Mouse (Mus musculus) forebrain, embryonic 13.5 days (tissue): ENCODE data around the gene Myh10. TPM values are rescaled to one million over a fixed set of nuclear protein-coding genes. Genes with fewer than 3 reads are reported as not detected.

Source experiments
- ATAC-seq: fragments of 200-750 bp; cut with Nextera tagmentation; 2 replicates; pipeline ENCODE4 v1.8.0; 2017
- H3K27ac ChIP-seq: fragments of 300-500 bp; sonication (generic); 2 replicates; pipeline ENCODE4 v1.5.1; 2015; ENCODE audit warnings: inconsistent platforms, mild to moderate bottlenecking, moderate library complexity
- H3K27me3 ChIP-seq: fragments of 300-500 bp; sonication (generic); 2 replicates; pipeline ENCODE4 v1.6.1; 2015; ENCODE audit warnings: mild to moderate bottlenecking, inconsistent platforms
- H3K36me3 ChIP-seq: fragments of 300-500 bp; sonication (generic); 2 replicates; pipeline ENCODE4 v1.6.1; 2015; ENCODE audit warnings: mild to moderate bottlenecking, inconsistent platforms; ENCODE audit not compliant: poor library complexity, severe bottlenecking
- H3K4me1 ChIP-seq: fragments of 300-500 bp; sonication (generic); 2 replicates; pipeline ENCODE4 v1.6.1; 2015; ENCODE audit warnings: inconsistent platforms
- H3K4me2 ChIP-seq: fragments of 300-500 bp; sonication (generic); 2 replicates; pipeline ENCODE4 v1.6.1; 2015; ENCODE audit warnings: inconsistent platforms, mild to moderate bottlenecking, moderate library complexity
- H3K4me3 ChIP-seq: fragments of 300-500 bp; sonication (generic); 2 replicates; pipeline ENCODE4 v1.5.1; 2015; ENCODE audit warnings: mild to moderate bottlenecking, inconsistent platforms
- H3K9ac ChIP-seq: fragments of 300-500 bp; sonication (generic); 2 replicates; pipeline ENCODE4 v1.6.1; 2015; ENCODE audit warnings: mild to moderate bottlenecking, inconsistent platforms
- H3K9me3 ChIP-seq: fragments of 300-500 bp; sonication (generic); replicated peaks from 2 replicates; pipeline ENCODE4 v1.6.1; 2016; ENCODE audit warnings: inconsistent platforms
- WGBS: fragments of 180-500 bp; shearing (Covaris S2); methylation state at CpG from one replicate; pipeline ENCODE4 v1.1.7; 2015; 5-methylcytosine and 5-hydroxymethylcytosine counted together
- polyA plus RNA-seq: library from polyadenylated mRNA; unstranded; fragments of >200 nt; fragmentation: Nextera tagmentation; extraction: Ambion mirVana; gene quantifications from 2 replicates; pipeline ENCODE4 v1.2.1, GENCODE M21; 2015

Myh10 gene
- polyA plus RNA-seq, 1 experiment from 2014 or later, result 108 TPM

DNA sequence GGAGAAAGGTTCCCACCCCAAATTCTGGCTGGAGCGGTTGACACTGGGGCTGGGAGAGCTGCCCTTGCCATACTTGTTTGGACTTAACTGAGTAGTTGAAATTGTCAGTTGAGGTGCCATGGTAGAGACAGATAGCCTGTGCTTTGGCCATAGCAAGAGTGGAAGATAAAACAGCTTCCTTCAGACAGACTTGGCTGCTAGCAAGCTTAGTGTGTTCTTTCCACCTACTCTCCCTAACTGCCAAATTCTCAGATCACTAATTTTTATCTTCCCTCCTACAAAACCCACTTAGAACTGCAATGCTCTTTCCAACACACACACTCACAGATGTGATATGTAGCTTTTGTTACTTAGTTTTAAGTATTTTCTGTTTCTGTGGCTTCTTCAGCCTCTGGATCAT lies 12.0 kb downstream of the Myh10 start:
- Histone ChIP-seq H3K9ac (no peak overlapping the region), H3K9me3 (peaks cover 5% of the 10 kb centered on the region; the same call in 1 of the 2 replicates), H3K27ac (no peak overlapping the region), H3K36me3 (peaks cover 77% of the 10 kb centered on the region), H3K4me3 (no peak overlapping the region), H3K4me2 (no peak overlapping the region), H3K4me1 (peaks cover 9% of the 10 kb centered on the region), H3K27me3 (no peaks in the 10 kb centered on the region)
- WGBS, result 87% methylated on average over 1 of the region's 1 CpGs
- ATAC-seq, result no peak

DNA sequence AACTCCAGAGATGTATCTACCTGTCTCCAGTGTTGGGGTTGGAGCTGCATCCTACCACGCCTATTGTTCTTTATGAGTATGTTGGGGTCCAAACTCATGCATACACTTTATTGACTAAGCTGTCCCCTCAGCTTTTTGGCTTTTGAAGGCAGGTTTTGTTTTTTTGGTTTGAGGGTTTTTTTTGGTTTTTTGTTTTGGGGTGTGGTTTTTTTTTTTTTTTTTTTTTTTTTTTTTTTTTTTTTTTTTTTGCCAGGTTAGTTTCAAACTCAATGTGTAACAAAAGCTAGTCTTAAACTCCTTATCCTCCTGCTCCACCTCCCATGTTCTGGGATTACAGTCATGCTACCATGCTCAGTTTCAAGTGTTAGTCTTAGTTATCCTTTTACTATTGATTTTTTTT lies 12.9 kb downstream of the Myh10 start:
- Histone ChIP-seq H3K9me3 (peaks cover 5% of the 10 kb centered on the region; the same call in 1 of the 2 replicates), H3K36me3 (peaks cover 69% of the 10 kb centered on the region), H3K4me3 (no peak overlapping the region), H3K27ac (no peak overlapping the region), H3K27me3 (no peaks in the 10 kb centered on the region), H3K4me1 (peaks cover 9% of the 10 kb centered on the region), H3K4me2 (no peak overlapping the region), H3K9ac (no peak overlapping the region)
- 97% methylated on average over 1 of the region's 1 CpGs for WGBS
- no peak for ATAC-seq

GRCm38 (mm10) chr11:68704847-68705246 lies 13.5 kb downstream of the Myh10 start:
- no peak overlapping the region for H3K4me2 ChIP-seq
- peaks cover 5% of the 10 kb centered on the region; the same call in 1 of the 2 replicates for H3K9me3 ChIP-seq
- peaks cover 9% of the 10 kb centered on the region for H3K4me1 ChIP-seq
- H3K4me3 ChIP-seq, result no peak overlapping the region
- no peak for ATAC-seq
- H3K9ac ChIP-seq, result no peak overlapping the region
- no peaks in the 10 kb centered on the region for H3K27me3 ChIP-seq
- WGBS, result 98% methylated on average over 2 of the region's 2 CpGs
- H3K27ac ChIP-seq, result no peak overlapping the region
- H3K36me3 ChIP-seq, result peaks cover 63% of the 10 kb centered on the region

DNA sequence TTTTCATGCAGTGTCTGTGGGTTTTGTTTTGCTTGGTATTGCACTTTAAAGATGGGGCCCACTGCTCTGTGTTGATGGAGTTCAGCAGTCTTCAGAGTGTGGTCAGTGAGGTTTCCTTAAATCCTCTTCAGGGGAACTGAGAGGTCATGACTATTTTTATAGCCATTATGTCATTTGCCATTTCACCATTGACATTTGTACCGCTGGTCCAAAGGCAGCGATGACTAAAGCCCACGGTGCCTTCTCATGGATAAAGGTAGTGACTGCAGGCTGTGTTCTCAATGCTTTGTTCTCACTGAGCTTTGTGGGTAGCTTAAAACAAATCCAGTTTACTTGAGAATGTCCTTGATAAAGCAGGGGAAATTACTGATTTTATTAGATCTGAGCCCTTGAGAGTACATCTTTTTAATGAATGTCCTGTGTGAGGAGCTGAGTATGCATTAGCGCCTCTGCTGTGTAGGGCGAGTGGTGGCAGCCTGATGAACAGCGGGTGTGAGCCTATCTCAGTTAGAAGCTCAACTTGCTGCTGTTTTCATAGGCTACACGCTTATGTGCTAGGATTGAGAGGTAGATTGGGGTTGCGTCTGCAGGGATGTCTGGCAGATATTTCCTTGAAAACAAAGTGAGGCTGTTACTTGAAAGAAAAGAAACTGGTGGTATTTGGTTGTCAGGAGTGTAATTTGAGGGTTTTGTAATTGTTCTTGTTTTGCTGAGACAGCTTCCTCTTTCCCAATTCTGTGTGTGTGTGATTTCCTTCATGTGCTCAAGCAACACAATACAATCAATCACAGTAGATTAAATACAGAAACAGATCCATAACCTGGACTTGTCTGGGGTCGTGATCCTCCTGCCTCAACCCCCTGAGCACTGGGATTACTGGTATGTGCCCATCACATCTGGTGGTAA lies 15.4 kb downstream of the Myh10 start:
- 77% methylated on average over 9 of the region's 9 CpGs for WGBS
- Histone ChIP-seq H3K4me1 (peaks cover 9% of the 10 kb centered on the region), H3K27ac (0 out of 2 replicates have a peak overlapping the region, but pooled peaks have one; percentile 8), H3K27me3 (no peaks in the 10 kb centered on the region), H3K36me3 (peaks cover 44% of the 10 kb centered on the region), H3K9me3 (no peaks in the 10 kb centered on the region; the same call in 1 of the 2 replicates), H3K9ac (no peak overlapping the region), H3K4me3 (no peak overlapping the region), H3K4me2 (no peak overlapping the region)
- no peak for ATAC-seq

DNA sequence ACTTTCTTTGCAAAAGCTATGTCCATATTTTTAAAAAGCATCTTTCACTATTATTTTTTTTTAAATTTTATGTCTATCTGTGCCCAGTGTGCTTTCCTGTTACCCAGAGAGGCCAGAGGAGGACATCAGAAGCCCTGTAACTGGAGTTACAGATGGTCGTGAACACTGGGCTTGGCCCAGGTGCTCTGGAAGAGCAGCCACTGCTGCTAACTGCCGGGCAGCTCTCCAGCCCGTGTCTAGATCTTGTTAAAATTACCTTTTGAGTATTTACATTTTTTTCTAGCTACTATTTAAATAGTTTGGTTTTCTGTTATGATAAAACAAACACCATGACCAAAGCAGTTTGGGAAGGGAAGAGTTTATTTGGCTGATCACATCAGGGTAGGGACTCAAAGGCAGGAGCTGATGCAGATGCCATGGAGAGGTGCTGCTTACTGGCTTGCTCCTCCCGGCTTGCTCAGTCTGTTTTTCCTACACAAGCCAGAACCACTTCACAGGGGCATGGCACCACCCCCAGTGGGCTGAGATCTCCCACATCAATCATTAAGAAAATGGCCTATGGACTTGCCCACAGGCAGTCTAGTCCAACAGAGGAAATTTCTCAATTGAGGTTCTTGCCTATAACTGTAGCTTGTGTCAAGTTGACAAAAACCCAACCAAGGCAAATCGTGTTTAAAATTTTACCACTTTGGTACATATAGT lies 16.7 kb downstream of the Myh10 start:
- Histone ChIP-seq H3K27me3 (no peaks in the 10 kb centered on the region), H3K4me1 (peaks cover 9% of the 10 kb centered on the region), H3K27ac (no peak overlapping the region), H3K9me3 (no peaks in the 10 kb centered on the region), H3K36me3 (peaks cover 38% of the 10 kb centered on the region), H3K4me2 (no peak overlapping the region), H3K4me3 (no peak overlapping the region), H3K9ac (no peak overlapping the region)
- no peak for ATAC-seq
- 89% methylated on average over 5 of the region's 5 CpGs for WGBS

DNA sequence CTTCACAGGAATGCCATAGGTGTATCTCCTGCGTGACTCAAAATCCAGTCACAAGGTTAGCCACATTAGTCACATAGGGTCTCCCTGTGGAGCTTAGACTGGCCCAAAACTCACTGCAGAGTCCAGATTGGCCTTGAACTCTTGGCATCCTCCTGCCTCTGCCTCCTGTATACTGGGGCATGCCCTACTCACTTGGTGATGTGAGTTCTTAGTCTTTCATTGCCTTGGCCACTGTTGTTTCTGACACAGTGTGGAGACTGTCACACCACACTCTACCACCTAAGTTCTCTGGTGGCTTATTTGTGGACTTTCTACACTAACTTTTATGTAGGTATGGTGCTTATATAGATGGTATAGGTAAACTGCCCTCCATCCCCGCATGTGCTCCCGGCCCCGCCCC lies 24.8 kb downstream of the Myh10 start:
- Histone ChIP-seq H3K4me2 (no peak overlapping the region), H3K4me1 (peaks cover 23% of the 10 kb centered on the region), H3K9ac (no peak overlapping the region), H3K9me3 (no peaks in the 10 kb centered on the region), H3K36me3 (peaks cover 39% of the 10 kb centered on the region), H3K4me3 (no peak overlapping the region), H3K27ac (no peak overlapping the region), H3K27me3 (no peaks in the 10 kb centered on the region)
- ATAC-seq, result no peak
- WGBS, result 90% methylated on average over 4 of the region's 4 CpGs

DNA sequence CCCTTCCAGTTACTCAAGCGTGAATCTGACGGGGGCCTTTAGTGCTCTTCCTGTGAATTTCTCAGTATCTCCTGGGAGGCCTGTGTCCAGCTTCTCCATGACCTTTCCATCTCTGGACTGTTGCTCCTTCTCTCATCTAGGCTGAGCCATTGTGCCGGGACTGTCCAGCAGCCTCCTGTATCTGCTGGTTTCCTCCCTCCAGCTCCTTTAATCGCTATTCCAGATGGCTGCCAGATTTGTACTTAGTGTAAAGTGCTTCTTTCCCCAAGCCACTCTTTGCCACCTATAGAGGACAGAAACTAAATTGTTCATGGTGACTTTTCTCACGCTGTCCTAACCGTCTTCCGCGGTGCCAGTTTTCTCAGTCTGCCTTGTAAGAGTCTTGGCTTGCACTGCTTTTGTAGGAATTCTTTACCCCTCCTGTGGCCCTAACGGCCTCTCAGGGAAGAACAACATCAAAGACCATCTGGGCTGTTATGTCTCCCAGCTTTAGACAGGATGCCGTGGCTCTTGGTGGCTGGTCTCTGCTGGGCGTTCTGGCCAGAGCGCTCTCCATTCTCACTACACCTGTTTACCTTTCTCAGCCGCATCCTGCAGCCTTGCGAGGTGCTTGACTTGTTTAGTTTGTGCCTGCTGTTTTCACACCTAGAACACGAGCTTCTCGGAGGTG lies 25.9 kb downstream of the Myh10 start:
- H3K27me3 ChIP-seq, result no peaks in the 10 kb centered on the region
- H3K9ac ChIP-seq, result no peak overlapping the region
- no peak overlapping the region for H3K4me2 ChIP-seq
- peaks cover 23% of the 10 kb centered on the region for H3K4me1 ChIP-seq
- H3K27ac ChIP-seq, result peak overlapping the region; percentile 57
- no peak overlapping the region for H3K4me3 ChIP-seq
- peaks cover 49% of the 10 kb centered on the region for H3K36me3 ChIP-seq
- H3K9me3 ChIP-seq, result no peaks in the 10 kb centered on the region
- 72% methylated on average over 16 of the region's 16 CpGs for WGBS
- no peak for ATAC-seq

- H3K9ac ChIP-seq, result no peak overlapping the region
- ATAC-seq, result no peak
- no peak overlapping the region for H3K27ac ChIP-seq
- no peaks in the 10 kb centered on the region for H3K9me3 ChIP-seq
- H3K4me3 ChIP-seq, result no peak overlapping the region
- H3K36me3 ChIP-seq, result peaks cover 50% of the 10 kb centered on the region
- 83% methylated on average over 4 of the region's 4 CpGs for WGBS
- H3K4me2 ChIP-seq, result no peak overlapping the region
- H3K4me1 ChIP-seq, result peaks cover 23% of the 10 kb centered on the region
- no peaks in the 10 kb centered on the region for H3K27me3 ChIP-seq
Observed at GRCm38 (mm10) chr11:68719096-68719648, 27.8 kb downstream of the Myh10 start.

DNA sequence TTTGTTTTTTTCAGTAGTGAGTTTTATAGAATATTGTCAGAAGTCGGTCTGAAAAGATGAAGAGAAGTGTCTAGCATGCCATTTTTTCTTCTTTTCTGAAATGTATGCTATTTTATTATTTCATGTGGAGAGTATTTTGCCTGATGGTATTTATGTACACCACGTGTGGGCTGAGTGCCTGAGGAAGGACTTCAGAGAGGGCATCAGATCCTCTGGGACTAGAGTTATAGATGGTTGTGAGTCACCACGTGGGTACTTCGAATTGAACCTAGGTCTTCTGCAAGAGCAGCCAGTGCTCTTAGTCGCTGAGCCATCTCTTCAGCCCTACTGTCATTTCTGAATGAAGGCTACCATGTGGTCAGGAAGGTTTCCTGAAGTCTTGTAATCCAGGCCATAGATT lies 28.4 kb downstream of the Myh10 start:
- Histone ChIP-seq H3K27ac (no peak overlapping the region), H3K4me2 (no peak overlapping the region), H3K4me1 (peaks cover 23% of the 10 kb centered on the region), H3K4me3 (no peak overlapping the region), H3K9ac (no peak overlapping the region), H3K27me3 (no peaks in the 10 kb centered on the region), H3K36me3 (peaks cover 45% of the 10 kb centered on the region), H3K9me3 (no peaks in the 10 kb centered on the region)
- WGBS, result 90% methylated on average over 5 of the region's 5 CpGs
- ATAC-seq, result no peak

DNA sequence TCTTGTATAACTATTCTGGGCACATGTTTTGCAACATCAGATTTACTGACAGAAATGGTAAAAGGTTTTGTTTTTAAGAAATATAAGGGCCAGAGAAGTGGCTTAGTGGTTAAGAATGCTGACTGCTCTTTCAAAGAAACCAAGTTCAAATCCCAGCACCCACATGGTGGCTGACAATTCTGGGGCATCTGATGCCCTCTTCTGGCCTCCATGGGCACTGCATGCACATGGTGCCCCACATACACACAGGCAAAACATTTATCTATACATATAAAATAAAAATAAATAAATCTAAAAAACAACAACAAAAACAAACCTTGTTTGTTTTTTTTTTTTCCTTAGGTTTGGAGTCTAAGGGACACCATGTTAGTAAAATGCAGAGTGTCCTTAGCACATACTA lies 32.8 kb downstream of the Myh10 start:
- H3K27ac ChIP-seq, result no peak overlapping the region
- H3K4me2 ChIP-seq, result no peak overlapping the region
- H3K36me3 ChIP-seq, result peaks cover 65% of the 10 kb centered on the region
- no peak for ATAC-seq
- H3K4me1 ChIP-seq, result peaks cover under 1% of the 10 kb centered on the region; the same call in 1 of the 2 replicates
- H3K27me3 ChIP-seq, result no peaks in the 10 kb centered on the region
- H3K4me3 ChIP-seq, result no peak overlapping the region
- no peaks in the 10 kb centered on the region for H3K9me3 ChIP-seq
- H3K9ac ChIP-seq, result no peak overlapping the region

- Histone ChIP-seq H3K27me3 (no peaks in the 10 kb centered on the region), H3K9ac (no peak overlapping the region), H3K27ac (no peak overlapping the region), H3K9me3 (no peaks in the 10 kb centered on the region), H3K4me3 (no peak overlapping the region), H3K4me2 (no peak overlapping the region), H3K4me1 (no peaks in the 10 kb centered on the region), H3K36me3 (peaks cover 42% of the 10 kb centered on the region)
- 91% methylated on average over 3 of the region's 3 CpGs for WGBS
- ATAC-seq, result no peak
Observed at GRCm38 (mm10) chr11:68728693-68729092, 37.3 kb downstream of the Myh10 start.

- H3K27me3 ChIP-seq, result no peaks in the 10 kb centered on the region
- no peak overlapping the region for H3K4me3 ChIP-seq
- WGBS, result 87% methylated on average over 5 of the region's 5 CpGs
- H3K9ac ChIP-seq, result no peak overlapping the region
- no peak overlapping the region; the same call in 1 of the 2 replicates for H3K27ac ChIP-seq
- no peaks in the 10 kb centered on the region for H3K4me1 ChIP-seq
- no peak overlapping the region for H3K4me2 ChIP-seq
- H3K36me3 ChIP-seq, result peaks cover 43% of the 10 kb centered on the region
- no peaks in the 10 kb centered on the region for H3K9me3 ChIP-seq
- ATAC-seq, result no peak
Observed at GRCm38 (mm10) chr11:68730792-68731191, 39.4 kb downstream of the Myh10 start.
